Mouse (Mus musculus) forebrain, embryonic 10.5 days (tissue): ENCODE measurements around the gene Epc2. TPM values are rescaled to one million over a fixed set of nuclear protein-coding genes. Genes with fewer than 3 reads are reported as not detected.
A peak's percentile ranks its signal among the peaks of the same experiment; 100 is the strongest.

Experiments
- DNase-seq: peaks from one replicate; pipeline ENCODE4 v3.0.0-alpha.2; 2017; ENCODE audit warnings: low spot score; ENCODE audit errors: extremely low spot score
- H3K27ac ChIP-seq: fragments of 300-500 bp; sonication (generic); 2 replicates; pipeline ENCODE4 v1.5.1; 2016; ENCODE audit warnings: mild to moderate bottlenecking
- H3K27me3 ChIP-seq: fragments of 300-500 bp; sonication (generic); 2 replicates; pipeline ENCODE4 v1.6.1; 2016; ENCODE audit warnings: mild to moderate bottlenecking; ENCODE audit not compliant: poor library complexity, severe bottlenecking
- H3K36me3 ChIP-seq: fragments of 300-500 bp; sonication (generic); replicated peaks from 2 replicates; pipeline ENCODE4 v1.6.1; 2016; ENCODE audit warnings: mild to moderate bottlenecking, moderate library complexity
- H3K4me1 ChIP-seq: fragments of 300-500 bp; sonication (generic); 2 replicates; pipeline ENCODE4 v1.6.1; 2016
- H3K4me3 ChIP-seq: fragments of 300-500 bp; sonication (generic); 2 replicates; pipeline ENCODE4 v1.5.1; 2016; ENCODE audit warnings: mild to moderate bottlenecking, moderate library complexity
- H3K9me3 ChIP-seq: fragments of 300-500 bp; sonication (generic); 2 replicates; pipeline ENCODE4 v1.6.1; 2016; ENCODE audit warnings: mild to moderate bottlenecking, moderate library complexity
- WGBS: fragments of 180-500 bp; shearing (Covaris S2); methylation state at CpG from one replicate; pipeline ENCODE4 v1.1.7; 2016; 5-methylcytosine and 5-hydroxymethylcytosine counted together
- polyA plus RNA-seq: library from polyadenylated mRNA; unstranded; fragments of >200 nt; fragmentation: Nextera tagmentation; extraction: Ambion mirVana; gene quantifications from 2 replicates; pipeline ENCODE4 v1.2.1, GENCODE M21; 2016

The Epc2 gene
- polyA plus RNA-seq, 1 experiment from 2014 or later = 8.6 TPM

GRCm38 (mm10) chr2:49553096-49553495 lies 101.8 kb downstream of the Epc2 start:
- Histone ChIP-seq H3K4me1 (no peaks in the 10 kb centered on the region), H3K27me3 (no peaks in the 10 kb centered on the region), H3K4me3 (no peak overlapping the region), H3K27ac (no peak overlapping the region), H3K36me3 (peaks cover 78% of the 10 kb centered on the region), H3K9me3 (no peaks in the 10 kb centered on the region)
- 94% methylated on average over 2 of the region's 2 CpGs for WGBS
- DNase-seq = no peak

- 96% methylated on average over 4 of the region's 4 CpGs for WGBS
- Histone ChIP-seq H3K4me1 (no peaks in the 10 kb centered on the region), H3K27ac (no peak overlapping the region), H3K27me3 (no peaks in the 10 kb centered on the region), H3K36me3 (peaks cover 51% of the 10 kb centered on the region), H3K4me3 (no peak overlapping the region), H3K9me3 (no peaks in the 10 kb centered on the region; the same call in 1 of the 2 replicates)
- no peak for DNase-seq
Measured at GRCm38 (mm10) chr2:49557339-49557738, 106.1 kb downstream of the Epc2 start.

GRCm38 (mm10) chr2:49558361-49558760 lies 107.1 kb downstream of the Epc2 start:
- Histone ChIP-seq H3K4me3 (no peak overlapping the region), H3K4me1 (no peaks in the 10 kb centered on the region), H3K9me3 (no peaks in the 10 kb centered on the region; the same call in 1 of the 2 replicates), H3K27ac (no peak overlapping the region), H3K36me3 (peaks cover 41% of the 10 kb centered on the region), H3K27me3 (no peaks in the 10 kb centered on the region)
- DNase-seq = no peak
- 99% methylated on average over 3 of the region's 3 CpGs for WGBS

GRCm38 (mm10) chr2:49562688-49563350 lies 111.5 kb downstream of the Epc2 start:
- no peak for DNase-seq
- WGBS = 89% methylated on average over 10 of the region's 10 CpGs
- no peaks in the 10 kb centered on the region for H3K4me1 ChIP-seq
- H3K27ac ChIP-seq = no peak overlapping the region
- H3K27me3 ChIP-seq = no peaks in the 10 kb centered on the region
- peaks cover 9% of the 10 kb centered on the region; the same call in 1 of the 2 replicates for H3K36me3 ChIP-seq
- no peak overlapping the region for H3K4me3 ChIP-seq
- H3K9me3 ChIP-seq = no peaks in the 10 kb centered on the region; the same call in 1 of the 2 replicates

- Histone ChIP-seq H3K36me3 (no peaks in the 10 kb centered on the region), H3K4me1 (peaks cover 41% of the 10 kb centered on the region), H3K27ac (peak overlapping the region; percentile 69), H3K4me3 (no peak overlapping the region), H3K9me3 (no peaks in the 10 kb centered on the region), H3K27me3 (no peaks in the 10 kb centered on the region)
- no peak for DNase-seq
- WGBS = 76% methylated on average over 16 of the region's 16 CpGs
Measured at GRCm38 (mm10) chr2:49569862-49570777, 118.8 kb downstream of the Epc2 start.

GRCm38 (mm10) chr2:49570778-49571101 lies 119.5 kb downstream of the Epc2 start:
- no peak overlapping the region for H3K4me3 ChIP-seq
- DNase-seq = no peak
- peak overlapping the region; percentile 69 for H3K27ac ChIP-seq

GRCm38 (mm10) chr2:49571159-49571920 lies 120.1 kb downstream of the Epc2 start:
- no peak for DNase-seq

More at GRCm38 (mm10) chr2:49570778-49571101, 119.5 kb downstream of the Epc2 start:
- Histone ChIP-seq H3K9me3 (no peaks in the 10 kb centered on the region), H3K4me1 (peaks cover 41% of the 10 kb centered on the region), H3K27me3 (no peaks in the 10 kb centered on the region), H3K36me3 (no peaks in the 10 kb centered on the region)
- WGBS = 52% methylated on average over 6 of the region's 6 CpGs

GRCm38 (mm10) chr2:49572111-49572642 lies 120.9 kb downstream of the Epc2 start:
- H3K4me3 ChIP-seq = peak overlapping the region; percentile 19; the same call in 1 of the 2 replicates
- peak overlapping the region; percentile 74 for H3K27ac ChIP-seq
- WGBS = 57% methylated on average over 12 of the region's 12 CpGs
- peaks cover 41% of the 10 kb centered on the region for H3K4me1 ChIP-seq
- no peak for DNase-seq
- H3K36me3 ChIP-seq = no peaks in the 10 kb centered on the region
- no peaks in the 10 kb centered on the region for H3K27me3 ChIP-seq
- no peaks in the 10 kb centered on the region for H3K9me3 ChIP-seq

More at GRCm38 (mm10) chr2:49571159-49571920, 120.1 kb downstream of the Epc2 start:
- no peaks in the 10 kb centered on the region for H3K9me3 ChIP-seq
- WGBS = 81% methylated on average over 11 of the region's 11 CpGs
- peaks cover 41% of the 10 kb centered on the region for H3K4me1 ChIP-seq
- H3K27me3 ChIP-seq = no peaks in the 10 kb centered on the region
- H3K4me3 ChIP-seq = no peak overlapping the region
- no peaks in the 10 kb centered on the region for H3K36me3 ChIP-seq
- peak overlapping the region; percentile 74 for H3K27ac ChIP-seq

GRCm38 (mm10) chr2:49572684-49573083 lies 121.4 kb downstream of the Epc2 start:
- Histone ChIP-seq H3K27me3 (no peaks in the 10 kb centered on the region), H3K9me3 (no peaks in the 10 kb centered on the region), H3K4me3 (no peak overlapping the region), H3K27ac (peak overlapping the region; percentile 74), H3K36me3 (no peaks in the 10 kb centered on the region), H3K4me1 (peaks cover 41% of the 10 kb centered on the region)
- no peak for DNase-seq
- 79% methylated on average over 9 of the region's 9 CpGs for WGBS

- no peak for DNase-seq
- 94% methylated on average over 3 of the region's 3 CpGs for WGBS
- peaks cover 41% of the 10 kb centered on the region for H3K4me1 ChIP-seq
- no peak overlapping the region for H3K4me3 ChIP-seq
- H3K27me3 ChIP-seq = no peaks in the 10 kb centered on the region
- no peaks in the 10 kb centered on the region for H3K36me3 ChIP-seq
- H3K27ac ChIP-seq = no peak overlapping the region
- H3K9me3 ChIP-seq = no peaks in the 10 kb centered on the region
Measured at GRCm38 (mm10) chr2:49573282-49573681, 122.0 kb downstream of the Epc2 start.

GRCm38 (mm10) chr2:49580585-49580984 lies 129.3 kb downstream of the Epc2 start:
- no peaks in the 10 kb centered on the region for H3K36me3 ChIP-seq
- no peak overlapping the region for H3K27ac ChIP-seq
- H3K27me3 ChIP-seq = no peaks in the 10 kb centered on the region
- no peak overlapping the region for H3K4me3 ChIP-seq
- no peaks in the 10 kb centered on the region for H3K9me3 ChIP-seq
- 87% methylated on average over 3 of the region's 3 CpGs for whole genome bisulfite sequencing
- no peak for DNase-seq
- no peaks in the 10 kb centered on the region for H3K4me1 ChIP-seq

- Histone ChIP-seq H3K9me3 (peaks cover 2% of the 10 kb centered on the region; the same call in 1 of the 2 replicates), H3K27me3 (no peaks in the 10 kb centered on the region), H3K4me3 (no peak overlapping the region), H3K27ac (no peak overlapping the region), H3K36me3 (no peaks in the 10 kb centered on the region), H3K4me1 (no peaks in the 10 kb centered on the region)
- 91% methylated on average over 5 of the region's 5 CpGs for WGBS
- DNase-seq = no peak
Measured at GRCm38 (mm10) chr2:49582546-49582945, 131.3 kb downstream of the Epc2 start.
